Mouse (Mus musculus): ENCODE measurements around the gene Pgc. TPM values are rescaled to one million over a fixed set of nuclear protein-coding genes. Genes with fewer than 3 reads are reported as not detected.
A peak's percentile ranks its signal among the peaks of the same experiment; 100 is the strongest.

Gene Pgc
- total and polyA plus RNA-seq, 2 experiments from 2014 or later: not detected

DNA sequence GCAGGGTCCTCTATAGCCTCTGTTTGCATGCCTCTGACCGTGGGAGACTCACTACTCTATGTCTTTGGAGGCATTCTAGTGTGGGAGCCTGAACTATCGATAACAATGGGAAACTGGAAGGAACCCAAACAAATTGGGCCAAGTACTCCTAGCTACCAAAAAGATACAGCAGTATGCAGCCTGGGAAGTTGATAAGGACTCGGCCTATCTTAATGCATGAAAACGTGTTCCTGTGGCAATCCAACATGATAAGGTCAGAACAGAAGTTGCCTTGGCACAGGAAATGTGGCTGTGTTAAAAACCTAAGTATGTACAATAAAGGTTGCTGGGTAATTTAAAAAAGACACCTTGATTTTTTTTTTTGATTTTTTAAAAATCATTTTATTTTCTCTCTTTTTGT, 5.5 kb upstream of the Pgc start:
- Histone ChIP-seq H3K36me3 (replicated peaks; ENCODE audit: control insufficient read depth, insufficient read depth, low read length) (no peaks in the 10 kb centered on the region), H3K27ac (ENCODE audit: low read depth) (no peak overlapping the region), H3K4me2 (ENCODE audit: low read depth, low read length) (no peak overlapping the region), H3K4me3 (ENCODE audit: low read depth, low read length) (no peak overlapping the region), H3K9ac (replicated peaks; ENCODE audit: low read depth, low read length) (no peak overlapping the region), H3K27me3 (ENCODE audit: control insufficient read depth, insufficient read depth, low read length) (no peaks in the 10 kb centered on the region), H3K9me3 (replicated peaks; ENCODE audit: control insufficient read depth, low read length) (no peaks in the 10 kb centered on the region), H3K4me1 (ENCODE audit: control insufficient read depth, insufficient read depth) (no peaks in the 10 kb centered on the region)
- no peak for DNase-seq (ENCODE audit: low spot score)
- no peak for ATAC-seq (ENCODE audit: insufficient read depth, low read depth)
- TF ChIP-seq EP300 (IDR thresholded peaks at IDR 0.05; ENCODE audit: low read depth) (no peak), CTCF (IDR thresholded peaks at IDR 0.05; ENCODE audit: low read depth) (no peak)
- WGBS: 18% methylated on average over 4 of the region's 4 CpGs

DNA sequence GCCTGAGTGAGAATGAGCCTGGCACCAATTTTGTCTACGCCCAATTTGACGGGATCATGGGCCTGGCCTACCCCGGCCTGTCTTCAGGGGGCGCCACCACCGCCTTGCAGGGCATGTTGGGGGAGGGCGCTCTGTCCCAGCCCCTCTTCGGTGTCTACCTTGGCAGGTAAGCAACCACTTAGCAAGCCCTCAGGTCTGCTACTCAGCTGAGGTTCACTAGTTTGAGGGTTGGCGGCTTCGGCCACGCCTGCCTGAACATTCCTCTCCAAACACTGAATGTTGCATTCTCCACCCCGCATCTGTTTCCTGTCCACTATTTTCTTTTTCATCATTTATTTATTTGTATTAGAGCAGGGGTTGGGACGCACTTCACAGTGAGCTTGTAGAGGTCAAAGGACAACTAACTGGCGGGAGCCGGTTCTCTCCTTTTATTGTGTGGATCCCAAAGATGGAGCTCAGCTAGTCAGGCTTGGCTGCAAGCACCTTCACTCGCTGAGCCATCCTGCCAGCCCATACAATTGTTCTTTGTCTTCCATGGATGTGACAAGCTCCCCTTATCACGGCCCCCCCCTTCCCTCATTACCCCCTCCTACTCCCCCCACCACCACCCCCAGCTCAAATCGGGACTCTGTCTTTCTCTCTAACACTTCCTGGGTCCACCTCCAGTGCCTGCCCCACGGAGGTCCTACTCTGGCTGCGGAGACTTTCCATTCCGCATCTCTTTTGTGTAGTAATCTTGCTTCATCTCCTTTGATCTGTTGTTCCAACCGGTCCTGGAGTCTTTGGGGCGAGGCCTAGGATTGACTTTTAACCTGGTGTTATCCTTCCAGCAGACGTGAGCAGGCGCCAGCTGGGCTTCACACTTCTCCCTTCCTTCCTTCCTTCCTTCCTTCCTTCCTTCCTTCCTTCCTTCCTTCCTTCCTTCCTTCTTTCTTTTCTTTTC, 4.3 kb downstream of the Pgc start:
- Histone ChIP-seq H3K4me1 (ENCODE audit: control insufficient read depth, insufficient read depth) (no peaks in the 10 kb centered on the region), H3K9me3 (replicated peaks; ENCODE audit: control insufficient read depth, low read length) (no peaks in the 10 kb centered on the region), H3K9ac (replicated peaks; ENCODE audit: low read depth, low read length) (no peak overlapping the region), H3K36me3 (replicated peaks; ENCODE audit: control insufficient read depth, insufficient read depth, low read length) (no peaks in the 10 kb centered on the region), H3K4me2 (ENCODE audit: low read depth, low read length) (no peak overlapping the region), H3K4me3 (ENCODE audit: low read depth, low read length) (no peak overlapping the region), H3K27ac (ENCODE audit: low read depth) (no peak overlapping the region), H3K27me3 (ENCODE audit: control insufficient read depth, insufficient read depth, low read length) (no peaks in the 10 kb centered on the region)
- TF ChIP-seq CTCF (IDR thresholded peaks at IDR 0.05; ENCODE audit: low read depth) (no peak), EP300 (IDR thresholded peaks at IDR 0.05; ENCODE audit: low read depth) (no peak)
- WGBS: 57% methylated on average over 24 of the region's 24 CpGs
- DNase-seq (ENCODE audit: low spot score): peak; percentile 28
- no peak for ATAC-seq (ENCODE audit: insufficient read depth, low read depth)

DNA sequence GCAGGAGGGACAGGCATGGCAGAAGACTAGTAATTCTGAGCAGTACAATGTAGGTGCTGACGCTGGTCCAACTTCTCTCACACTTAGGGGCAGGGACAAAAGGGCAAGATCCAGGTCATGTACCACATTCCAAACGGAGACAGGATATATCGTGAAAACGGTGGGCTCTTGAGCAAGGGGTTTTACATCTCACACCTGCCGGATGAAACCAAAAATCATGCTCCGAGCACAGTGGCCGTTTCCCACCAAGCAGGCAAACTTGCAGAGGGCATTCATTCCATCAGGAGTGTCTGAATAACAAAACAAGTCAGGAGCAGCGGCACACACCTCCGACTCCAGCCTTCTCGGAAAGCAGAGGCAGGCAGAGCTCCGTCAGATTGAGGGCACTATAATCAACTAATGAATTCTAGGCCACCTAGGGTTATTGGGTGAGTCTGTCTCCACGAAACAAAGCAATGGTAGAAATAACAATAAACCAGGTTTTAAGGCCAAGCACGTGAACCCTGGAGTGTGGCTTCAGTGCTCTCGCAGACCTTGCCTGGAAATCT, 9.0 kb downstream of the Pgc start:
- no peaks in the 10 kb centered on the region for H3K9me3 ChIP-seq (replicated peaks; ENCODE audit: control insufficient read depth, low read length)
- H3K9ac ChIP-seq (replicated peaks; ENCODE audit: low read depth, low read length): no peak overlapping the region
- H3K36me3 ChIP-seq (replicated peaks; ENCODE audit: control insufficient read depth, insufficient read depth, low read length): no peaks in the 10 kb centered on the region
- DNase-seq (ENCODE audit: low spot score): no peak
- WGBS: 70% methylated on average over 14 of the region's 14 CpGs
- TF ChIP-seq CTCF (IDR thresholded peaks at IDR 0.05; ENCODE audit: low read depth): no peak
- TF ChIP-seq EP300 (IDR thresholded peaks at IDR 0.05; ENCODE audit: low read depth): no peak
- H3K4me3 ChIP-seq (ENCODE audit: low read depth, low read length): no peak overlapping the region
- H3K27ac ChIP-seq (ENCODE audit: low read depth): no peak overlapping the region
- peaks cover 13% of the 10 kb centered on the region; the same call in 1 of the 2 replicates for H3K4me1 ChIP-seq (ENCODE audit: control insufficient read depth, insufficient read depth)
- no peak for ATAC-seq (ENCODE audit: insufficient read depth, low read depth)
- no peak overlapping the region for H3K4me2 ChIP-seq (ENCODE audit: low read depth, low read length)
- H3K27me3 ChIP-seq (ENCODE audit: control insufficient read depth, insufficient read depth, low read length): no peaks in the 10 kb centered on the region

DNA sequence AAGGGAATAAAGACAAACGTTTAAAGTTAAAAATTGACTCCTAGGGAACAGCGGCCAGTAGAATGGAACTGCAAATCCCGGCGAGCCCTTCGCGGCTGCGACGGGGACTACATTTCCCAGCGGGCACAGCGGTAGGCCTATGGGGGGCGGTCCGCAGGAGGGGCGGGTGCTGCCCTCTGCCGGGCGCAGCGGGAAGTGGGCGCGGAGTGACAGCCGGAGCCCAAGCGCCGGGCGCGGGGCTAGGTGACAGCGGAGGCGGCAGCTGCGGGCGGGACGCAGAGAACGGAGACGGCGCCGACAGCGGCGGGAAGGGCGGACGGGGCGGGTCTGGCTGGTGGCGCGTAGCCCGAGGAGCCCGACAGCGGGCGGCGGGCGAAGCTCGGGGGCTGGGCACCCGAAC, 10.2 kb downstream of the Pgc start, which contains the start of gene Tfeb:
TSS of gene Tfeb (plus strand) at position 175 of the 400 bp plus-strand sequence.
- ATAC-seq (ENCODE audit: insufficient read depth, low read depth): peak; percentile 78
- WGBS: under 1% methylated on average over 45 of the region's 47 CpGs

DNA sequence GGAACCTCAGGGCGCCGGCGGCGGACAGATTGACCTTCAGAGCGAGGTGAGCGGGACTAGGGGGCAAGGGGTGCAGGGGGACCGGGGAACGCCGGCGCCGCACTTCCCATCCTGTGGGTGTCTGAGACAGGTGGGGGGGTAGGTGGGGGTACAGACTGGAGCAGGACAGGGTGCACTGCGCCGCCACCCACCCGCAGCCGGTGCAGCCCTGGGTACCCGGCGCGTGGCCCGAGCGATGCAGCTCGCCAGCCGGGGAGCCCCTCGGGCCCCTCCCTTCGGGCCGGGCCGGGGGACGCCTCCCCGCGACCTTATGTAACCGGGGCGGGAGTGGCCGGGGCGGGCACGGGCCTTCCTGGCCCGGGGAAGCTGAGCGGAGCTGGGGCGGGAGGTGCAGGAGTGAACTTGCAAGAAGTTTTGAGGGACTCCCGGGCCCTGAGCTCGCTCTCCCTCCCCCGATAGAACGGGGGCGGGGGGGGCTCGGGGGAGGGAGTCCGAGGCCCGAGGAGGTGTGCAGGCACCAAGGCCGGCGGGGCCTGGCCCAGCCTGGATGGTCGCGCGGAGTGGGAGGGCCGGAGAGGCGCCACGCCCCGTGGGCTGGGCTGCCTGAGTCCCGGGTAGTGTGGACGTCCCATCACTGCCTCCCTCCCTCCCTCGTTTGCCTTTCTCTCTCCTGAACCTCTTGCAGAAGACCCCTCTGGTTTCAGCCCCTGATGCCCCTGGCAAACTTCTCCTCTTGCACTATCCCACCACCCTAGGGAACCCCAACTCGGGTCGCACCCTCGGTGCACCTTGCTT, 10.8 kb downstream of the Pgc start:
- Histone ChIP-seq H3K27me3 (ENCODE audit: control insufficient read depth, insufficient read depth, low read length) (no peaks in the 10 kb centered on the region), H3K4me2 (ENCODE audit: low read depth, low read length) (peak overlapping the region; percentile 95), H3K9ac (replicated peaks; ENCODE audit: low read depth, low read length) (peak overlapping the region; percentile 92), H3K36me3 (replicated peaks; ENCODE audit: control insufficient read depth, insufficient read depth, low read length) (no peaks in the 10 kb centered on the region), H3K9me3 (replicated peaks; ENCODE audit: control insufficient read depth, low read length) (no peaks in the 10 kb centered on the region), H3K4me3 (ENCODE audit: low read depth, low read length) (peak overlapping the region; percentile 93), H3K4me1 (ENCODE audit: control insufficient read depth, insufficient read depth) (peaks cover 17% of the 10 kb centered on the region; the same call in 1 of the 2 replicates), H3K27ac (ENCODE audit: low read depth) (peak overlapping the region; percentile 94)
- TF ChIP-seq CTCF (IDR thresholded peaks at IDR 0.05; ENCODE audit: low read depth) (no peak), EP300 (IDR thresholded peaks at IDR 0.05; ENCODE audit: low read depth) (no peak)
- under 1% methylated on average over 56 of the region's 60 CpGs for WGBS
- DNase-seq (ENCODE audit: low spot score) (peak; percentile 77), ATAC-seq (ENCODE audit: insufficient read depth, low read depth) (peak; percentile 88)

More for the DNA sequence above, 10.2 kb downstream of the Pgc start, which contains the start of gene Tfeb:
- Histone ChIP-seq H3K9ac (replicated peaks; ENCODE audit: low read depth, low read length) (peak within 1 kb of the TSS; percentile 92), H3K4me1 (ENCODE audit: control insufficient read depth, insufficient read depth) (peaks cover 17% of the 10 kb centered on the region; the same call in 1 of the 2 replicates), H3K4me3 (ENCODE audit: low read depth, low read length) (peak within 1 kb of the TSS; percentile 93), H3K4me2 (ENCODE audit: low read depth, low read length) (peak within 1 kb of the TSS; percentile 95), H3K27ac (ENCODE audit: low read depth) (peak within 1 kb of the TSS; percentile 94), H3K9me3 (replicated peaks; ENCODE audit: control insufficient read depth, low read length) (no peaks in the 10 kb centered on the region), H3K36me3 (replicated peaks; ENCODE audit: control insufficient read depth, insufficient read depth, low read length) (no peaks in the 10 kb centered on the region), H3K27me3 (ENCODE audit: control insufficient read depth, insufficient read depth, low read length) (no peaks in the 10 kb centered on the region)
- no peak for TF ChIP-seq EP300 (IDR thresholded peaks at IDR 0.05; ENCODE audit: low read depth)
- TF ChIP-seq CTCF (IDR thresholded peaks at IDR 0.05; ENCODE audit: low read depth): peak; percentile 91
- DNase-seq (ENCODE audit: low spot score): peak; percentile 92

All from heart, postnatal 0 days (tissue).